Mouse (Mus musculus) lung, postnatal 0 days (tissue): ENCODE results near the gene Qprt.

Source experiments
- CTCF ChIP-seq: IDR thresholded peaks from 2 replicates; pipeline ENCODE4 v1.5.1; 2016; ENCODE audit warnings: antibody characterized with exemption, mild to moderate bottlenecking
- EP300 ChIP-seq: IDR thresholded peaks from 2 replicates; pipeline ENCODE4 v1.6.1; 2016; ENCODE audit warnings: antibody characterized with exemption, mild to moderate bottlenecking, control low read depth

DNA sequence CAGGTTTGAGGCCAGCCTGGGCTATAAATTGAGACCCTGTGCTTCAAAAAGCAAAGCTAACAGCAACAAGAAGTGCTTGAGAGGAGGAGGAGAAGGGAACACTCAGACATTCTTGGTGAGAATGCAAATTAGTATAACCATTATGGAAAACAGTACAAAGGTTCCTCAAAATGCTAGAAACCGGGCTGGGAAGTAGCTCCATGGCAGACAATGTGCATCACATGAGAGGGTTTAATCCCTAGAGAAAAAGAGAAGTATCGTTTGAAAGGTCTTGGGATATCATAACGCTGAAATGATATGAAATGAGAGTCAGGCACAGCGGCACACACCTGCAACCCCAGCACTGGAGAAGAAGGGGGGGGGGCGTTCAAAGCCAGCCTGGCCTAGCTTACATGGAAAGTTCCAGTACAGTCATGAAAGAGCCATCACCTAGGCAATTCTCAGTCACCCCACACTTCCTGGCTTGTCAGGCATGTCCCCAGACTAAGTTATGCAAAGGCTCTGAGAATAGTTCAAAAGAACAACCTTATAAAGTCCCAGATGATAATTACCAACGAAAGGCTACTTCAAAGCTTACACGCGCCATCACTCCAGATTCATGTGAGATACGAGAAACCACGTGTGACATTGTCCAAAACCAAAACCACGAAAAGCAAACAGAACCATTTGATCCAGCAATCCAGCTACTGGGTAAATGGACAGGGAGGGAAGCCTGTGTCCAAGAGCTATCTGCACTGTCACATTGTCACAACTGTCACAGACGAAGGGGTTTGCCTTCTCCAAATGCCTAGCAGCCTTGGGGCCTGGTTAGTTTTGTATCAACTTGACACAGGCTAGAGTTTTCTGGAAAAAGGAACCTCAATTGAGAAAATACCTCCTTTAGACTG, 43.8 kb upstream of the Qprt start:
- TF ChIP-seq CTCF: no peak
- TF ChIP-seq EP300: no peak
